Mouse (Mus musculus) liver, postnatal 0 days (tissue): ENCODE results near the gene Gm29094. TPM values are rescaled to one million over a fixed set of nuclear protein-coding genes. Genes with fewer than 3 reads are reported as not detected.
"Not testable (repeated sequence)": the region's sequence is repeated elsewhere in the genome, so short reads cannot be mapped to it uniquely, and the experiment has no call there.

Source experiments
- ATAC-seq: fragments of 200-750 bp; cut with Nextera tagmentation; 2 replicates; pipeline ENCODE4 v1.8.0; 2017; ENCODE audit warnings: mild to moderate bottlenecking, moderate library complexity
- DNase-seq: peaks from one replicate; pipeline ENCODE4 v3.0.0-alpha.2; 2016
- H3K27ac ChIP-seq: fragments of 300-500 bp; sonication (generic); 2 replicates; pipeline ENCODE4 v1.5.1; 2014; ENCODE audit warnings: antibody characterized with exemption, moderate library complexity, mild to moderate bottlenecking, low read depth
- H3K27me3 ChIP-seq: fragments of 300-500 bp; sonication (generic); 2 replicates; pipeline ENCODE4 v1.6.1; 2014; ENCODE audit warnings: low read length, control low read depth, mixed read lengths; ENCODE audit not compliant: insufficient read depth
- H3K36me3 ChIP-seq: fragments of 300-500 bp; sonication (generic); replicated peaks from 2 replicates; pipeline ENCODE4 v1.6.1; 2014; ENCODE audit warnings: mild to moderate bottlenecking, control low read depth, low read length, moderate library complexity, mixed read lengths; ENCODE audit not compliant: insufficient read depth
- H3K4me1 ChIP-seq: fragments of 300-500 bp; sonication (generic); 2 replicates; pipeline ENCODE4 v1.6.1; 2014; ENCODE audit warnings: antibody characterized with exemption, mild to moderate bottlenecking, control low read depth; ENCODE audit not compliant: insufficient read depth
- H3K4me2 ChIP-seq: fragments of 300-500 bp; sonication (generic); 2 replicates; pipeline ENCODE4 v1.6.1; 2014; ENCODE audit warnings: low read depth, mild to moderate bottlenecking, low read length, moderate library complexity, mixed read lengths
- H3K4me3 ChIP-seq: fragments of 300-500 bp; sonication (generic); 2 replicates; pipeline ENCODE4 v1.5.1; 2014; ENCODE audit warnings: low read depth, low read length
- H3K9ac ChIP-seq: fragments of 300-500 bp; sonication (generic); replicated peaks from 2 replicates; pipeline ENCODE4 v1.6.1; 2014; ENCODE audit warnings: mild to moderate bottlenecking, moderate library complexity
- H3K9me3 ChIP-seq: fragments of 300-500 bp; sonication (generic); 2 replicates; pipeline ENCODE4 v1.6.1; 2016; ENCODE audit warnings: mild to moderate bottlenecking, control low read depth, low read length, mixed read lengths
- CTCF ChIP-seq: sonication (generic); IDR thresholded peaks from 2 replicates; pipeline ENCODE4 v1.5.1; 2016; ENCODE audit warnings: antibody characterized with exemption, low read depth
- WGBS: fragments of 180-500 bp; shearing (Covaris S2); extraction: QIAGEN DNeasy Blood & Tissue Kit; methylation state at CpG from one replicate; pipeline ENCODE4 v1.1.7; 2014; ENCODE audit not compliant: insufficient replicate concordance; 5-methylcytosine and 5-hydroxymethylcytosine counted together
- polyA plus RNA-seq: library from polyadenylated mRNA; unstranded; fragments of >200 nt; fragmentation: Nextera tagmentation; extraction: Ambion mirVana; gene quantifications from 2 replicates; pipeline ENCODE4 v1.2.1, GENCODE M21; 2015

Gene Gm29094
- polyA plus RNA-seq = 0.46 and 0.51 TPM in 2 replicates

DNA sequence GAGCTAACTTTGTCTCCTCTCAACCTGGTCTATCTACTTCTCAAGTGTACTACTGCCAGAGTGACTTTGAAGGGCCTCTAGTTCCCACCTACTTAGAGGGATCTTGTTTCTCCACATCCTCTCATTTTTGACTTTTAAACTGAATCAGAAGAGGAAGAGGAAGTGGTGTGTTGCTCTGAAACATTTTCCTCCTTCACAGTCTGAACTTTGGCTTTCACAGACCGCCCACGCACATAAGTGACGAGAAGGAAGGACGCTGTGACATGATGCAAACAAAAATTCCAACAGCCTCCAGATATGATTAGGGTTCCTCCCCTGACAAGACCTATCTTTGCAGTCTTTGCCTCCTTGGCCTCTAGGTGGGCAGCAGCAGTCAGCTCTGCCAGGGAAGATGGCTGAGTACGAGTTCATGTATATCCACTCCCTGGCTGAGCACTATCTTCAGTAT lies at the start of gene Gm29094, which contains the start of gene Bcl2a1b:
TSS of gene Gm29094 (plus strand) at position 411 of the 448 bp plus-strand sequence.
TSS of gene Bcl2a1b (plus strand) at position 241 of the 448 bp plus-strand sequence.
- H3K4me1 ChIP-seq, H3K36me3 ChIP-seq, H3K9me3 ChIP-seq, H3K4me3 ChIP-seq, H3K9ac ChIP-seq, H3K4me2 ChIP-seq, DNase-seq, H3K27ac ChIP-seq, H3K27me3 ChIP-seq: not testable (repeated sequence)
- 53% methylated on average over 5 of the region's 5 CpGs for WGBS
- ATAC-seq = peak; percentile 63

DNA sequence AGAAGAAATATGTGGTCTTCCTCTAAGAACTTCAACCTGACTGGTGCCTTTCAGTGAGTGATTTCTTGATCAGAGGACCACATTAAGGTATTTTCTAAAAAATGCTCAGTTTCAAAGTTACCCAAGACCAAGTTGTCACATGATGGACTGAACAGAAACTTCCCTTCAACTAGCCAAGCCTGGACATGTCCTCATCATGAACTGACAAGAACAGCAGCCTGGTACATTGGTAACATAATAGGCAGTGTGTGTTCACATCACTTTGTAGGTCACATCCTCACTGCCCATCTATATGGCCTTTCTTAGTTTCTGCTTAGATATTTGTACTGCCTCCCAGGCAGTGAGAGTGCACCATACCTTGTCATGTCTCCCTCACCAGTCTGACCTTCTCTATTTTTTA lies 26.6 kb upstream of the Gm29094 start:
- H3K36me3 ChIP-seq, H3K4me3 ChIP-seq, H3K4me2 ChIP-seq, ATAC-seq, H3K9ac ChIP-seq, H3K4me1 ChIP-seq, H3K9me3 ChIP-seq, DNase-seq, H3K27me3 ChIP-seq, H3K27ac ChIP-seq: not testable (repeated sequence)

DNA sequence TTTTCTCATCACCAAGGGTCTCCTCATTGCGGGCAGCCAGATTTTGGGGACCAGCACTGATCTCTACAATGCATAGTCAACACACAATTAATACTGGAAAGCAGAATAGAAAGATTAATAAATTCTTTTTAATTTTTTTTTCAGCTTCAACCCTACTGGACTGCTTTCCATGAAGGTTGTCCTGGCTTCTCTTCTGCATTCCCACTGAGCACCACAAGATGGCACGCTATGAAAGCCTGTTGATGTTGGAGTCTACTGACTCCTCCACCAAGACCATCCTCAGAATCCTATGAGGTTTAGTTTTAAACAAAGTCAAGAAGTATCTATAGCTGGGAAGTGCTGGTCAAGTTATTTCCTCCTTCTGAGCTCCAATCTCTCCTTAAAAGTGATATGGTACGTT lies 20.3 kb upstream of the Gm29094 start:
- H3K4me2 ChIP-seq, ATAC-seq, H3K9ac ChIP-seq, H3K4me3 ChIP-seq, H3K4me1 ChIP-seq, H3K27ac ChIP-seq, H3K36me3 ChIP-seq, H3K27me3 ChIP-seq, H3K9me3 ChIP-seq: not testable (repeated sequence)
- peak; percentile 38 for DNase-seq
- WGBS = 19% methylated on average over 2 of the region's 3 CpGs
- TF ChIP-seq CTCF = peak; percentile 56

DNA sequence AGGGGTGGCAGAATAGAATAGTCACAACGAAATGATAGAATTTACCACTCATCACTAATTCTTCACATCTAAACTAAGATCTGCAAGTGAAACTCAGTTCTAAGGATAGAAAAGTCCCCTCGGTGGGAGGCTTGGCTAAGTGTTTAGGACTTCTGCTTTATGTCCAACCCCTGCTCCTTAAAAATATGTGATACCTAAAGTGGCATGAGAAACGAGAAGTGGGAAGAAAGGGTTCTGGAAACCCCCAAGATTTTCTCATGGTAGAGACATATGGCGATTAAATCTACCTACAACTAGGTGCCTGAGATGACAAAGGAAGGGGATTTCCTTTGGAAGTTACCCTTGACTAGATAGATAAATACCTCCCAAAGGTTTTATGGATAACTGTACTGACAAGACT lies 19.7 kb upstream of the Gm29094 start:
- H3K36me3 ChIP-seq, ATAC-seq, H3K4me3 ChIP-seq, H3K27me3 ChIP-seq, H3K9me3 ChIP-seq, H3K9ac ChIP-seq, H3K27ac ChIP-seq, H3K4me2 ChIP-seq, DNase-seq, H3K4me1 ChIP-seq: not testable (repeated sequence)
- WGBS = 68% methylated on average over 2 of the region's 4 CpGs

DNA sequence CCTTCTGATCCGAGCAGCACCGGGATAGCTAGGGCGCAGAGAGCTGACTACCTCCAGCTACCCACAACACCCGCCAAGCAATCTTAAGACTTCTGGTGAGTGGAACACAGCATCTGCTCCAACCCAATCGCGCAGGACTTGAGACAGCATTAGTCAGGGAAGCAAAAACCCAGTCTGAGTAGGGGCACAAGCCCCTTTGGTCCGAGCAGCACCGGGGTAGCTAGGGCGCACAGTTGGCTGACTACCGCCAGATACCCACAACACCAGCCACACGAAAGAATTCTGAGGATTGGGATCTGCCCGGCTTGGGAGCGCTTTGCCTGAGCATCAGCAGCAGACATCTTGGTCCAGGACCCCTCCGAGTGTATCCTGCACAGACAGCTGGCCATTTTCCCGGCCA lies 12.2 kb upstream of the Gm29094 start:
- WGBS = 74% methylated on average over 15 of the region's 15 CpGs
- not testable (repeated sequence) for H3K27me3 ChIP-seq, H3K4me2 ChIP-seq, H3K4me1 ChIP-seq, ATAC-seq, H3K36me3 ChIP-seq, H3K9ac ChIP-seq, H3K9me3 ChIP-seq, DNase-seq, H3K27ac ChIP-seq, H3K4me3 ChIP-seq

DNA sequence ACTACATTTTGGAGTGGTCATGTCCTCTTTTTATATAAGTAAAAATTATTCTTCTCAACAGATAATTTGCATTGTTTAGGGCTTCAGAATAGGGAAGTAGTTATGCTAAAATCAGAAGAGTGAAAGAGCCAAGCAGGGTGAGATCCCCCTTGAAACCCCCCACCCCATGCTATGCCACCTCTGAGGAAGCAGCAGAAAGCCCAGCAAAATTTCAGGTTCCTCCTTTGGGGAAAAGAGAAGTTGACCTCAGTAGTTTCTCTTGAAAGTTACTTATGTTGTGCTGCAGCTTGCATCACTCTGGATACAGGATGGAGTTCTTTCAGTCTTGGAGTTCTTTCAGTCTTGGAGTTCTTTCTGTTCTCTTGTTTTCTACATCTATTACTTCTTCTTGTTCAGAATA lies 3.7 kb upstream of the Gm29094 start:
- H3K4me3 ChIP-seq, H3K27ac ChIP-seq, H3K4me1 ChIP-seq, H3K27me3 ChIP-seq, H3K9me3 ChIP-seq, DNase-seq, H3K4me2 ChIP-seq, H3K36me3 ChIP-seq, H3K9ac ChIP-seq: not testable (repeated sequence)
- ATAC-seq = peak; percentile 40

DNA sequence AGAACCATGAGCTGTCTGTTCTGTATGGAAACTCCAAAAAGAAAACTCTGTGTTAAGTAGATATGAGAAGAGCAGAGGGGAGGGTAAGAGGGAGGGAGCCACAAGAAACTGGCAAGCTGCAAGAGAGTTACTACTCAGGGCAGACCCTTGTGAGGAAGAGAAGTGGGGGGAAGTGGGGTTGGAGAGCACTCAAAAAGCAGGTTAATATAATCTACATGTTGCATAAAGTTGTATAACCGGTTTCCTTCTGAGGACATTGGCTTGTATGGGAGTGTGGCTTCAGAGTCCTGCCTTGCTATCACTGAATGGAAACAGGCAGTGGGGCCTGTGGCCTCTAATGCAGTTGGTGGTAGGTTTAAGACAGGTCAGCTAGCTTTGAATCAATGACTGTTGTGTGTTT lies 1.7 kb upstream of the Gm29094 start:
- H3K9ac ChIP-seq, H3K9me3 ChIP-seq, DNase-seq, H3K4me1 ChIP-seq, H3K4me3 ChIP-seq, H3K4me2 ChIP-seq, H3K27ac ChIP-seq, H3K36me3 ChIP-seq, ATAC-seq, H3K27me3 ChIP-seq: not testable (repeated sequence)
- WGBS = 29% methylated on average over 1 of the region's 1 CpGs

DNA sequence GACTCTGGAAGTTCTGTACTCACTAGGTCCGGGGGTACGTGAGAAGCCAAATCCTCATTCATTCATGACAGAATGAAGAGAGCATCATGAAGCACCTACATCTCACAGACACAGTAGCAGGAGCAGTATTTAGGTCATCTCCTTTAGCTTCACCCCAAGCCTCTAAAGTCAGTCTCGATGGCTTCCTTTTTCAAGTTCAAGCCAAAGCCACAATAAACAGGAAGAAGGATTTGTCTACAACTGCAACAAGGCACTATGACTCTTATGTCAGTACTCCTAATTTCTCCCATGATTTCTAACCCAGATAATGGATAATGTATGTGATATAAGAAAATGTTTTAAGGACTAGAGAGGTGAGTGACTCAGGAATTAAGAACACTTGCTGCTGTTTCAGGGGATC lies 830 bp upstream of the Gm29094 start:
- H3K9ac ChIP-seq, H3K36me3 ChIP-seq, H3K4me2 ChIP-seq, H3K4me1 ChIP-seq, H3K9me3 ChIP-seq, H3K4me3 ChIP-seq, H3K27me3 ChIP-seq, H3K27ac ChIP-seq, DNase-seq: not testable (repeated sequence)
- 68% methylated on average over 3 of the region's 3 CpGs for WGBS
- ATAC-seq = peak; percentile 41; the same call in 1 of the 2 replicates

DNA sequence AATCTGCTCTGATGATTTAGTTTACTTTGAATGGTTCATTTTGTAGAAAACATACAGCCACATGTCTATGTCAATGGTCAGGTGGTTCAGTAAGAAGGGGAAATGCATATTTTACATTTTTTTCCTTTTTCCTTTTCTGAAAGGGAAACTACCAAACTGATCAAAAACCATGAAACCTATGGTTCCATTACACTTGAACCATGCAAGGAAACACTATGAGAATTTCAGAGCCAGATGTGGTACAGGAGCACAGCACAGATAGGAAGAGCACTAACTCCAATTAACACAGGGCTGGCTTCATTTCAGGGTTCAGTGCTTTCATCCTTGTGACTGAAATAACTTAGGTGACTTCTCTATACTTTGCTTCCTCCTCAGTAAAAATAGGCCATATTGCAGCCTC lies 3.1 kb downstream of the Gm29094 start:
- not testable (repeated sequence) for H3K27me3 ChIP-seq

DNA sequence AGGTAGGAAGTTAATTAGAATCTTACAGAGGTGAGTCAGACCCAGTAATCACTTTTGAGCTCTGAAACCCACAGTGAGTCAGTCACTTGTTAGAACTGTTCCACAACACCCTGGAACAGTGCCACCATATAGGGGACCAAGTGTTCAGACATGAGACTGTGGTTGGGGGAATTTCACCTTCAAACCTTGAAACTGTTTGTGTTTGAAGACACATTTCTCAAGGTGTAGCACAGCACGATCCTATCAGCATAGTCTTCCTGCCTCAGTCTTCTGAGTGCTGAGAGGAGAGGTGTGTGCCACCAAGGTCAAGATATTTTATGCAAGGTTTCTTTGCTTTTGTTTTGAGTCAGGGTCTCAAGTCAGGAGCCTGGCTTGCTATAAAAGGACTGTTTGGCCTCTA lies 9.8 kb downstream of the Gm29094 start:
- H3K4me1 ChIP-seq, H3K9me3 ChIP-seq, ATAC-seq, H3K4me3 ChIP-seq, H3K9ac ChIP-seq, H3K4me2 ChIP-seq, DNase-seq, H3K27ac ChIP-seq, H3K27me3 ChIP-seq, H3K36me3 ChIP-seq: not testable (repeated sequence)
- 29% methylated on average over 1 of the region's 1 CpGs for WGBS

More for the DNA sequence above, 3.1 kb downstream of the Gm29094 start:
- H3K4me1 ChIP-seq, H3K4me3 ChIP-seq, H3K36me3 ChIP-seq, H3K27ac ChIP-seq, H3K4me2 ChIP-seq, H3K9ac ChIP-seq, ATAC-seq, DNase-seq, H3K9me3 ChIP-seq: not testable (repeated sequence)
